Mouse (Mus musculus): ENCODE data around the gene Piga.

- TF ChIP-seq CTCF (IDR thresholded peaks at IDR 0.05; ENCODE audit: low read depth, low read length) (no peak), GATA1 (IDR thresholded peaks at IDR 0.05; ENCODE audit: borderline replicate concordance, low read length) (no peak), POLR2AphosphoS5 (IDR thresholded peaks at IDR 0.05; ENCODE audit: insufficient replicate concordance, low read depth, low read length) (no peak)
Measured at GRCm38 (mm10) chrX:164436709-164437108, 17.1 kb downstream of the Piga start, which contains the start of gene Asb11.
